Mouse (Mus musculus): Measurements from ENCODE around the gene Scfd2. TPM values are rescaled to one million over a fixed set of nuclear protein-coding genes. Genes with fewer than 3 reads are reported as not detected.

The Scfd2 gene
- polyA plus RNA-seq, 1 experiment from 2014 or later = 20.0 TPM

- WGBS = 68% methylated on average over 5 of the region's 5 CpGs
- H3K36me3 ChIP-seq = no peaks in the 10 kb centered on the region
- no peak for ATAC-seq (ENCODE audit: low FRiP score)
- H3K27me3 ChIP-seq = no peaks in the 10 kb centered on the region
- H3K9me3 ChIP-seq = no peaks in the 10 kb centered on the region
- peaks cover 6% of the 10 kb centered on the region for H3K4me1 ChIP-seq (replicated peaks)
- no peak overlapping the region for H3K9ac ChIP-seq
- no peak overlapping the region for H3K4me3 ChIP-seq
- H3K4me2 ChIP-seq = no peak overlapping the region
- H3K27ac ChIP-seq = no peak overlapping the region
These were observed 80.6 kb downstream of the Scfd2 start for GRCm38 (mm10) chr5:74450977-74451376.

- Histone ChIP-seq H3K27ac (no peak overlapping the region), H3K9ac (no peak overlapping the region), H3K36me3 (no peaks in the 10 kb centered on the region), H3K4me2 (no peak overlapping the region), H3K4me1 (replicated peaks) (peaks cover 6% of the 10 kb centered on the region), H3K9me3 (no peaks in the 10 kb centered on the region), H3K4me3 (no peak overlapping the region), H3K27me3 (no peaks in the 10 kb centered on the region)
- no peak for ATAC-seq (ENCODE audit: low FRiP score)
- 69% methylated on average over 10 of the region's 10 CpGs for WGBS
These were observed 83.8 kb downstream of the Scfd2 start for GRCm38 (mm10) chr5:74447517-74448334.

- H3K27ac ChIP-seq = no peak overlapping the region
- H3K9ac ChIP-seq = no peak overlapping the region
- ATAC-seq (ENCODE audit: low FRiP score) = no peak
- no peaks in the 10 kb centered on the region for H3K36me3 ChIP-seq
- no peak overlapping the region for H3K4me2 ChIP-seq
- 87% methylated on average over 3 of the region's 3 CpGs for WGBS
- H3K4me1 ChIP-seq (replicated peaks) = peaks cover 6% of the 10 kb centered on the region
- H3K27me3 ChIP-seq = no peaks in the 10 kb centered on the region
- no peaks in the 10 kb centered on the region for H3K9me3 ChIP-seq
- H3K4me3 ChIP-seq = no peak overlapping the region
These were observed 85.7 kb downstream of the Scfd2 start for GRCm38 (mm10) chr5:74445861-74446260.

- Histone ChIP-seq H3K9me3 (no peaks in the 10 kb centered on the region), H3K36me3 (no peaks in the 10 kb centered on the region), H3K9ac (no peak overlapping the region), H3K4me1 (replicated peaks) (peaks cover 4% of the 10 kb centered on the region; the same call in 1 of the 2 replicates), H3K27ac (no peak overlapping the region), H3K4me2 (no peak overlapping the region), H3K4me3 (no peak overlapping the region), H3K27me3 (no peaks in the 10 kb centered on the region)
- no peak for ATAC-seq (ENCODE audit: low FRiP score)
- WGBS = 91% methylated on average over 8 of the region's 8 CpGs
These were observed 93.2 kb downstream of the Scfd2 start for GRCm38 (mm10) chr5:74438353-74438752.

GRCm38 (mm10) chr5:74433580-74434147 is 97.9 kb downstream of the Scfd2 start:
- Histone ChIP-seq H3K36me3 (no peaks in the 10 kb centered on the region), H3K27me3 (peaks cover 14% of the 10 kb centered on the region), H3K9ac (no peak overlapping the region), H3K4me3 (no peak overlapping the region), H3K9me3 (no peaks in the 10 kb centered on the region), H3K4me1 (replicated peaks) (peaks cover 9% of the 10 kb centered on the region), H3K27ac (no peak overlapping the region), H3K4me2 (peak overlapping the region; percentile 40)
- 13% methylated on average over 9 of the region's 9 CpGs for WGBS
- ATAC-seq (ENCODE audit: low FRiP score) = no peak

- ATAC-seq (ENCODE audit: low FRiP score) = no peak
- no peaks in the 10 kb centered on the region for H3K9me3 ChIP-seq
- WGBS = 26% methylated on average over 14 of the region's 14 CpGs
- H3K27ac ChIP-seq = no peak overlapping the region
- H3K36me3 ChIP-seq = no peaks in the 10 kb centered on the region
- H3K4me2 ChIP-seq = peak overlapping the region; percentile 40
- H3K4me1 ChIP-seq (replicated peaks) = peaks cover 9% of the 10 kb centered on the region
- H3K27me3 ChIP-seq = peaks cover 16% of the 10 kb centered on the region
- peak overlapping the region; percentile 43 for H3K9ac ChIP-seq
- H3K4me3 ChIP-seq = no peak overlapping the region; the same call in 1 of the 2 replicates
These were observed 98.5 kb downstream of the Scfd2 start for GRCm38 (mm10) chr5:74432879-74433539.

GRCm38 (mm10) chr5:74420615-74421132 is 110.9 kb downstream of the Scfd2 start:
- no peak overlapping the region for H3K4me3 ChIP-seq
- 91% methylated on average over 5 of the region's 5 CpGs for WGBS
- H3K36me3 ChIP-seq = no peaks in the 10 kb centered on the region
- no peak for ATAC-seq (ENCODE audit: low FRiP score)
- no peak overlapping the region for H3K4me2 ChIP-seq
- no peak overlapping the region for H3K9ac ChIP-seq
- H3K4me1 ChIP-seq (replicated peaks) = no peaks in the 10 kb centered on the region
- no peaks in the 10 kb centered on the region for H3K9me3 ChIP-seq
- no peak overlapping the region for H3K27ac ChIP-seq
- no peaks in the 10 kb centered on the region for H3K27me3 ChIP-seq

- no peak for ATAC-seq (ENCODE audit: low FRiP score)
- WGBS = 96% methylated on average over 3 of the region's 3 CpGs
- Histone ChIP-seq H3K36me3 (no peaks in the 10 kb centered on the region), H3K9ac (no peak overlapping the region), H3K4me1 (replicated peaks) (no peaks in the 10 kb centered on the region), H3K4me2 (no peak overlapping the region), H3K27me3 (no peaks in the 10 kb centered on the region), H3K27ac (no peak overlapping the region), H3K4me3 (no peak overlapping the region), H3K9me3 (no peaks in the 10 kb centered on the region)
These were observed 119.0 kb downstream of the Scfd2 start for GRCm38 (mm10) chr5:74412557-74412956.

GRCm38 (mm10) chr5:74404887-74405286 is 126.7 kb downstream of the Scfd2 start:
- H3K4me1 ChIP-seq (replicated peaks) = no peaks in the 10 kb centered on the region

GRCm38 (mm10) chr5:74404083-74404482 is 127.5 kb downstream of the Scfd2 start:
- ATAC-seq (ENCODE audit: low FRiP score) = no peak

More at GRCm38 (mm10) chr5:74404887-74405286, 126.7 kb downstream of the Scfd2 start:
- Histone ChIP-seq H3K27ac (no peak overlapping the region), H3K4me3 (no peak overlapping the region), H3K4me2 (no peak overlapping the region), H3K9ac (no peak overlapping the region), H3K9me3 (no peaks in the 10 kb centered on the region), H3K27me3 (no peaks in the 10 kb centered on the region), H3K36me3 (no peaks in the 10 kb centered on the region)
- ATAC-seq (ENCODE audit: low FRiP score) = no peak
- 74% methylated on average over 4 of the region's 5 CpGs for WGBS

GRCm38 (mm10) chr5:74402626-74403025 is 128.9 kb downstream of the Scfd2 start:
- H3K4me2 ChIP-seq = no peak overlapping the region
- no peak for ATAC-seq (ENCODE audit: low FRiP score)
- H3K27ac ChIP-seq = no peak overlapping the region
- no peak overlapping the region for H3K4me3 ChIP-seq
- H3K9ac ChIP-seq = no peak overlapping the region
- no peaks in the 10 kb centered on the region for H3K36me3 ChIP-seq
- no peaks in the 10 kb centered on the region for H3K9me3 ChIP-seq
- H3K4me1 ChIP-seq (replicated peaks) = no peaks in the 10 kb centered on the region
- WGBS = 84% methylated on average over 4 of the region's 4 CpGs
- H3K27me3 ChIP-seq = no peaks in the 10 kb centered on the region

More at GRCm38 (mm10) chr5:74404083-74404482, 127.5 kb downstream of the Scfd2 start:
- Histone ChIP-seq H3K27me3 (no peaks in the 10 kb centered on the region), H3K4me2 (no peak overlapping the region), H3K4me3 (no peak overlapping the region), H3K4me1 (replicated peaks) (no peaks in the 10 kb centered on the region), H3K9me3 (no peaks in the 10 kb centered on the region), H3K27ac (no peak overlapping the region), H3K9ac (no peak overlapping the region), H3K36me3 (no peaks in the 10 kb centered on the region)
- 82% methylated on average over 5 of the region's 5 CpGs for WGBS

GRCm38 (mm10) chr5:74391806-74392205 is 139.8 kb downstream of the Scfd2 start:
- 73% methylated on average over 2 of the region's 2 CpGs for WGBS
- no peak for ATAC-seq (ENCODE audit: low FRiP score)
- no peak overlapping the region for H3K27ac ChIP-seq

More at GRCm38 (mm10) chr5:74391806-74392205, 139.8 kb downstream of the Scfd2 start:
- Histone ChIP-seq H3K9ac (no peak overlapping the region), H3K4me1 (replicated peaks) (peaks cover 14% of the 10 kb centered on the region; the same call in 1 of the 2 replicates), H3K9me3 (no peaks in the 10 kb centered on the region), H3K36me3 (no peaks in the 10 kb centered on the region), H3K4me3 (no peak overlapping the region), H3K27me3 (no peaks in the 10 kb centered on the region), H3K4me2 (no peak overlapping the region)
